Mouse (Mus musculus): ENCODE results near the gene Pjvk. TPM values are rescaled to one million over a fixed set of nuclear protein-coding genes. Genes with fewer than 3 reads are reported as not detected.

Pjvk gene
- polyA plus RNA-seq, 1 experiment = 0.04 TPM

- H3K27me3 ChIP-seq (ENCODE audit: control insufficient read depth, insufficient read depth, insufficient read length) = no peaks in the 10 kb centered on the region
- peak overlapping the region; percentile 21 for H3ac ChIP-seq (ENCODE audit: control insufficient read depth, insufficient read length)
- H3K4me3 ChIP-seq = peak overlapping the region; percentile 38
- H3K36me3 ChIP-seq (ENCODE audit: control insufficient read depth, insufficient read depth) = peaks cover under 1% of the 10 kb centered on the region
- no peaks in the 10 kb centered on the region for H3K79me2 ChIP-seq (ENCODE audit: control insufficient read depth, insufficient read depth)
- TF ChIP-seq POLR2AphosphoS2 (IDR thresholded peaks at IDR 0.05; ENCODE audit: insufficient read length, low read depth) (no peak), MYOG (IDR thresholded peaks at IDR 0.05; ENCODE audit: control insufficient read depth in 1 of 3, insufficient read depth in 1 of 3, insufficient read length in 2 of 3, low read depth in 2 of 3) (peak in 1 of 3 experiments; percentile 18)
- H3K4me2 ChIP-seq (ENCODE audit: low read depth) = peak overlapping the region; percentile 95
These were observed 821 bp upstream of the Pjvk start for GRCm38 (mm10) chr2:76647441-76647869.

- TF ChIP-seq CEBPB (IDR thresholded peaks at IDR 0.05; ENCODE audit: insufficient read depth, poor library complexity, severe bottlenecking) = no peak
- no peak for TF ChIP-seq TCF3 (IDR thresholded peaks at IDR 0.05; ENCODE audit: insufficient read length, low read depth)
- no peak for TF ChIP-seq MYOG (IDR thresholded peaks at IDR 0.05; ENCODE audit: control insufficient read depth in 1 of 3, insufficient read depth in 1 of 3, insufficient read length in 2 of 3, low read depth in 2 of 3)
- no peak for TF ChIP-seq REST (IDR thresholded peaks at IDR 0.05; ENCODE audit: insufficient read depth, insufficient read length)
- no peak for TF ChIP-seq USF1 (IDR thresholded peaks at IDR 0.05; ENCODE audit: low read depth)
- no peak for TF ChIP-seq MYOD1 (IDR thresholded peaks at IDR 0.05; ENCODE audit: control insufficient read depth in 1 of 3, insufficient read length in 2 of 3, low read depth in 2 of 3)
- no peak for TF ChIP-seq TCF12 (IDR thresholded peaks at IDR 0.05; ENCODE audit: insufficient read depth, poor library complexity, severe bottlenecking)
- no peak for TF ChIP-seq SRF (IDR thresholded peaks at IDR 0.05; ENCODE audit: control insufficient read depth, insufficient read length, low read depth)
- TF ChIP-seq POLR2AphosphoS2 (IDR thresholded peaks at IDR 0.05; ENCODE audit: insufficient read length, low read depth) = no peak
- no peak for TF ChIP-seq E2F4 (IDR thresholded peaks at IDR 0.05; ENCODE audit: insufficient read depth)
- TF ChIP-seq POLR2A (IDR thresholded peaks at IDR 0.05; ENCODE audit: insufficient read length, low read depth) = no peak
- TF ChIP-seq MAX (IDR thresholded peaks at IDR 0.05; ENCODE audit: low read depth) = no peak
- no peaks in the 10 kb centered on the region for H3K27me3 ChIP-seq (ENCODE audit: control insufficient read depth, insufficient read depth, insufficient read length)
- H3K4me3 ChIP-seq = peak overlapping the region; percentile 38
These were observed 428 bp downstream of the Pjvk start for GRCm38 (mm10) chr2:76648666-76649141.

GRCm38 (mm10) chr2:76653070-76653469 lies 4.8 kb downstream of the Pjvk start:
- Histone ChIP-seq H3K4me3 (no peak overlapping the region), H3ac (ENCODE audit: control insufficient read depth, insufficient read length) (no peak overlapping the region), H3K36me3 (ENCODE audit: control insufficient read depth, insufficient read depth) (no peaks in the 10 kb centered on the region), H3K27me3 (ENCODE audit: control insufficient read depth, insufficient read depth, insufficient read length) (no peaks in the 10 kb centered on the region), H3K79me2 (ENCODE audit: control insufficient read depth, insufficient read depth) (no peaks in the 10 kb centered on the region), H3K4me2 (ENCODE audit: low read depth) (no peak overlapping the region)
- no peak for TF ChIP-seq POLR2A (IDR thresholded peaks at IDR 0.05; ENCODE audit: insufficient read length, low read depth)
- TF ChIP-seq POLR2AphosphoS2 (IDR thresholded peaks at IDR 0.05; ENCODE audit: insufficient read length, low read depth) = no peak
- TF ChIP-seq MAX (IDR thresholded peaks at IDR 0.05; ENCODE audit: low read depth) = no peak
- no peak for TF ChIP-seq E2F4 (IDR thresholded peaks at IDR 0.05; ENCODE audit: insufficient read depth)
- TF ChIP-seq USF1 (IDR thresholded peaks at IDR 0.05; ENCODE audit: low read depth) = no peak
- TF ChIP-seq CEBPB (IDR thresholded peaks at IDR 0.05; ENCODE audit: insufficient read depth, poor library complexity, severe bottlenecking) = no peak
- TF ChIP-seq REST (IDR thresholded peaks at IDR 0.05; ENCODE audit: insufficient read depth, insufficient read length) = no peak
- no peak for TF ChIP-seq MYOG (IDR thresholded peaks at IDR 0.05; ENCODE audit: control insufficient read depth in 1 of 3, insufficient read depth in 1 of 3, insufficient read length in 2 of 3, low read depth in 2 of 3)
- TF ChIP-seq TCF3 (IDR thresholded peaks at IDR 0.05; ENCODE audit: insufficient read length, low read depth) = no peak

More at GRCm38 (mm10) chr2:76648666-76649141, 428 bp downstream of the Pjvk start:
- peak overlapping the region; percentile 87 for H3K4me2 ChIP-seq (ENCODE audit: low read depth)
- no peak overlapping the region for H3ac ChIP-seq (ENCODE audit: control insufficient read depth, insufficient read length)
- no peaks in the 10 kb centered on the region for H3K79me2 ChIP-seq (ENCODE audit: control insufficient read depth, insufficient read depth)
- no peaks in the 10 kb centered on the region for H3K36me3 ChIP-seq (ENCODE audit: control insufficient read depth, insufficient read depth)

GRCm38 (mm10) chr2:76654646-76655045 lies 6.4 kb downstream of the Pjvk start:
- Histone ChIP-seq H3K4me2 (ENCODE audit: low read depth) (no peak overlapping the region), H3K79me2 (ENCODE audit: control insufficient read depth, insufficient read depth) (no peaks in the 10 kb centered on the region), H3K4me3 (no peak overlapping the region), H3K36me3 (ENCODE audit: control insufficient read depth, insufficient read depth) (no peaks in the 10 kb centered on the region), H3ac (ENCODE audit: control insufficient read depth, insufficient read length) (no peak overlapping the region), H3K27me3 (ENCODE audit: control insufficient read depth, insufficient read depth, insufficient read length) (no peaks in the 10 kb centered on the region)
- TF ChIP-seq MYOG (IDR thresholded peaks at IDR 0.05; ENCODE audit: control insufficient read depth in 1 of 3, insufficient read depth in 1 of 3, insufficient read length in 2 of 3, low read depth in 2 of 3) = no peak
- no peak for TF ChIP-seq TCF3 (IDR thresholded peaks at IDR 0.05; ENCODE audit: insufficient read length, low read depth)
- TF ChIP-seq REST (IDR thresholded peaks at IDR 0.05; ENCODE audit: insufficient read depth, insufficient read length) = no peak

GRCm38 (mm10) chr2:76655444-76655843 lies 7.2 kb downstream of the Pjvk start:
- Histone ChIP-seq H3K79me2 (ENCODE audit: control insufficient read depth, insufficient read depth) (no peaks in the 10 kb centered on the region), H3K4me2 (ENCODE audit: low read depth) (no peak overlapping the region), H3K4me3 (no peak overlapping the region), H3ac (ENCODE audit: control insufficient read depth, insufficient read length) (no peak overlapping the region), H3K36me3 (ENCODE audit: control insufficient read depth, insufficient read depth) (no peaks in the 10 kb centered on the region), H3K27me3 (ENCODE audit: control insufficient read depth, insufficient read depth, insufficient read length) (no peaks in the 10 kb centered on the region)
- TF ChIP-seq MYOD1 (IDR thresholded peaks at IDR 0.05; ENCODE audit: control insufficient read depth in 1 of 3, insufficient read length in 2 of 3, low read depth in 2 of 3) (no peak), SRF (IDR thresholded peaks at IDR 0.05; ENCODE audit: control insufficient read depth, insufficient read length, low read depth) (no peak), CEBPB (IDR thresholded peaks at IDR 0.05; ENCODE audit: insufficient read depth, poor library complexity, severe bottlenecking) (no peak), POLR2A (IDR thresholded peaks at IDR 0.05; ENCODE audit: insufficient read length, low read depth) (no peak), REST (IDR thresholded peaks at IDR 0.05; ENCODE audit: insufficient read depth, insufficient read length) (no peak), USF1 (IDR thresholded peaks at IDR 0.05; ENCODE audit: low read depth) (no peak), POLR2AphosphoS2 (IDR thresholded peaks at IDR 0.05; ENCODE audit: insufficient read length, low read depth) (no peak), TCF12 (IDR thresholded peaks at IDR 0.05; ENCODE audit: insufficient read depth, poor library complexity, severe bottlenecking) (no peak), MAX (IDR thresholded peaks at IDR 0.05; ENCODE audit: low read depth) (no peak), E2F4 (IDR thresholded peaks at IDR 0.05; ENCODE audit: insufficient read depth) (no peak), MYOG (IDR thresholded peaks at IDR 0.05; ENCODE audit: control insufficient read depth in 1 of 3, insufficient read depth in 1 of 3, insufficient read length in 2 of 3, low read depth in 2 of 3) (no peak), TCF3 (IDR thresholded peaks at IDR 0.05; ENCODE audit: insufficient read length, low read depth) (no peak)
